Mouse (Mus musculus) v-Abl transformed pro-B cells (cell line): ENCODE results near the gene Slc25a15.

ENCODE experiments used
- in situ Hi-C, 2 experiments: fragments of 400-800 bp; cut with MboI; formaldehyde crosslinking; loops; one replicate each; pipeline ENCODE4 v1.15.1; 2025; ENCODE audit not compliant: unreplicated experiment in 2 of 2

The Slc25a15 gene

GRCm38 (mm10) chr8:22335426-22335825, 63.0 kb downstream of the Slc25a15 start:
- in situ Hi-C loops, result no loop called here
